ENCODE assay signal across 8 mouse cellular contexts in genomic region chr7:101093231-101093630, GRCm38 (mm10). TPM values are rescaled to one million over a fixed set of nuclear protein-coding genes. Genes with fewer than 3 reads are reported as not detected.
DNase-seq lines count a peak whose midpoint lies in the region; ATAC-seq and TF ChIP-seq lines count a peak whose summit lies in the region.
"Had no signal": no experiment of that assay in that cellular context is flagged by ENCODE, and none has a peak within 500 bp of the region (broad histone marks: within the 10 kb centered on the region; RNA-seq: fewer than 3 reads in every experiment).

No protein-coding gene starts in this region.

- ATAC-seq in liver, embryonic 15.5 days (ENCODE audit: insufficient read depth), result no peak

- no peaks in the 10 kb centered on the region for H3K9me3 ChIP-seq in liver, embryonic 15.5 days (replicated peaks)
- H3K9me3 ChIP-seq: forebrain, embryonic 12.5 days had no signal

- no peak overlapping the region for H3K4me3 ChIP-seq in layer of hippocampus, adult 2 months
- no peak overlapping the region for H3K4me3 ChIP-seq in liver, embryonic 15.5 days (replicated peaks)
- H3K4me3 ChIP-seq: forebrain, embryonic 12.5 days had no signal

- 38% methylated on average over 3 of the region's 3 CpGs for WGBS in liver, embryonic 15.5 days (ENCODE audit: insufficient replicate concordance)

- H3K36me3 ChIP-seq in liver, embryonic 15.5 days (replicated peaks), result no peaks in the 10 kb centered on the region
- H3K36me3 ChIP-seq: forebrain, embryonic 12.5 days had no signal

- H3K4me2 ChIP-seq in liver, embryonic 15.5 days, result no peak overlapping the region
- H3K4me2 ChIP-seq: forebrain, embryonic 12.5 days had no signal

- no peak for TF ChIP-seq CTCF in layer of hippocampus, adult 2 months (conservative IDR thresholded peaks at IDR 0.05)

- no peaks in the 10 kb centered on the region for H3K27me3 ChIP-seq in liver, embryonic 15.5 days
- H3K27me3 ChIP-seq: forebrain, embryonic 12.5 days had no signal

- H3K9ac ChIP-seq in liver, embryonic 15.5 days, result no peak overlapping the region
- H3K9ac ChIP-seq: forebrain, embryonic 12.5 days had no signal

- peak overlapping the region; percentile 32; the same call in 1 of the 2 replicates for H3K27ac ChIP-seq in layer of hippocampus, adult 2 months
- H3K27ac ChIP-seq in liver, embryonic 15.5 days (replicated peaks), result peak overlapping the region; percentile 51
- H3K27ac ChIP-seq: forebrain, embryonic 12.5 days had no signal

- no peak for DNase-seq in layer of hippocampus, adult 2 months (ENCODE audit: low spot score in 2 of 2)
- no peak for DNase-seq in layer of hippocampus, adult 18-20 months (ENCODE audit: low spot score in 2 of 2)
- DNase-seq in brain, adult 2 months (ENCODE audit: low read depth, low spot score), result peak; percentile 35
- DNase-seq in thymus, postnatal 0 days (ENCODE audit: low spot score), result peak; percentile 28
- DNase-seq in right cerebral cortex, adult 2 months (ENCODE audit: low spot score in 2 of 2), result no peak
- no peak for DNase-seq in lung, postnatal 10 days

- peaks cover 36% of the 10 kb centered on the region for H3K4me1 ChIP-seq in liver, embryonic 15.5 days (replicated peaks)
- H3K4me1 ChIP-seq: forebrain, embryonic 12.5 days had no signal

RNA-seq across cellular contexts. Expression of gene Fchsd2, which starts 0.6 kb away (rescaled TPM):
- total RNA-seq in layer of hippocampus, adult 2 months (2021), result 10 to 100 TPM; 38.5 to 41.2 TPM
- 10 to 100 TPM; 32.7 to 33.8 TPM for total RNA-seq in layer of hippocampus, adult 18-20 months (2021)
- 4.5 and 4.9 TPM in 2 replicates for polyA plus RNA-seq in liver, embryonic 15.5 days (2015; fragmentation: Nextera tagmentation; extraction: Ambion mirVana)
- 16.9 and 17.8 TPM in 2 replicates for polyA plus RNA-seq in thymus, postnatal 0 days (2015; fragmentation: Nextera tagmentation; extraction: Ambion mirVana)

Comparison
In these comparisons a context has a peak if more than half of its experiments do, and no peak if none do; other contexts are left out.
1. DNase-seq: peak in brain, adult 2 months (single experiment) and thymus, postnatal 0 days (single experiment); none in layer of hippocampus, adult 2 months (0 of 2), layer of hippocampus, adult 18-20 months (0 of 2), right cerebral cortex, adult 2 months (0 of 2) and lung, postnatal 10 days (single experiment).